Mouse (Mus musculus) adrenal gland, adult 8-10 months (tissue): ENCODE results near the gene Aida. TPM values are rescaled to one million over a fixed set of nuclear protein-coding genes. Genes with fewer than 3 reads are reported as not detected.
"Not testable (repeated sequence)": the region's sequence is repeated elsewhere in the genome, so short reads cannot be mapped to it uniquely, and the experiment has no call there.

Source experiments
- DNase-seq: peaks from one replicate; pipeline ENCODE4 v3.0.0; 2022
- total RNA-seq, 4 experiments: library from RNA; stranded (reverse); gene quantifications; 2 replicates each; pipeline ENCODE4 v1.2.4; 2022

The Aida gene
- total RNA-seq, 4 experiments from 2014 or later, result 50.2 to 55.9 (median 54.4) TPM

GRCm38 (mm10) chr1:183320708-183321107 is 24.3 kb downstream of the Aida start:
- no peak for DNase-seq

GRCm38 (mm10) chr1:183322496-183322895 is 26.1 kb downstream of the Aida start:
- not testable (repeated sequence) for DNase-seq

- DNase-seq, result no peak
Measured at GRCm38 (mm10) chr1:183323923-183324322, 27.5 kb downstream of the Aida start.

- no peak for DNase-seq
Measured at GRCm38 (mm10) chr1:183324433-183324832, 28.0 kb downstream of the Aida start.

- DNase-seq, result no peak
Measured at GRCm38 (mm10) chr1:183327171-183327570, 30.8 kb downstream of the Aida start.

- DNase-seq, result not testable (repeated sequence)
Measured at GRCm38 (mm10) chr1:183342902-183343301, 46.5 kb downstream of the Aida start.

GRCm38 (mm10) chr1:183344886-183345816 is 48.8 kb downstream of the Aida start:
- DNase-seq, result peak; percentile 81

GRCm38 (mm10) chr1:183345817-183346195 is 49.4 kb downstream of the Aida start:
- DNase-seq, result no peak

GRCm38 (mm10) chr1:183349840-183350239 is 53.5 kb downstream of the Aida start:
- DNase-seq, result peak; percentile 55

GRCm38 (mm10) chr1:183358901-183359300 is 62.5 kb downstream of the Aida start:
- DNase-seq, result no peak

GRCm38 (mm10) chr1:183362301-183362700 is 65.9 kb downstream of the Aida start:
- DNase-seq, result no peak

- no peak for DNase-seq
Measured at GRCm38 (mm10) chr1:183362729-183363576, 66.6 kb downstream of the Aida start.

GRCm38 (mm10) chr1:183363577-183363867 is 67.1 kb downstream of the Aida start:
- no peak for DNase-seq

GRCm38 (mm10) chr1:183366361-183366760 is 70.0 kb downstream of the Aida start:
- no peak for DNase-seq

GRCm38 (mm10) chr1:183368601-183369400 is 72.4 kb downstream of the Aida start:
- no peak for DNase-seq

- DNase-seq, result peak; percentile 93
Measured at GRCm38 (mm10) chr1:183369427-183370014, 73.1 kb downstream of the Aida start, which contains the start of gene Mia3. Mia3 (minus strand) TSS chr1:183369553.

GRCm38 (mm10) chr1:183374728-183375127 is 78.3 kb downstream of the Aida start:
- DNase-seq, result no peak

Other genes with a start within 250 kb of the Aida start
- 10 to 100 TPM; 14.9 to 20.2 (median 18.8) TPM for gene Disp1, start 75.1 kb upstream of the Aida start, total RNA-seq
- 10 to 100 TPM; 49.1 to 70.6 (median 60.9) TPM for gene Brox, start 679 bp downstream of the Aida start, total RNA-seq
- gene Mia3, start 73.0 kb downstream of the Aida start, total RNA-seq, result 100 to 1,000 TPM; 195 to 246 (median 224) TPM
- 10 to 100 TPM; 19.3 to 41.6 (median 26.6) TPM for gene Taf1a, start 92.4 kb downstream of the Aida start, total RNA-seq
- gene Hhipl2, start 121.6 kb downstream of the Aida start, total RNA-seq, result not detected